Mouse (Mus musculus): ENCODE results near the gene Pnkd.

DNA sequence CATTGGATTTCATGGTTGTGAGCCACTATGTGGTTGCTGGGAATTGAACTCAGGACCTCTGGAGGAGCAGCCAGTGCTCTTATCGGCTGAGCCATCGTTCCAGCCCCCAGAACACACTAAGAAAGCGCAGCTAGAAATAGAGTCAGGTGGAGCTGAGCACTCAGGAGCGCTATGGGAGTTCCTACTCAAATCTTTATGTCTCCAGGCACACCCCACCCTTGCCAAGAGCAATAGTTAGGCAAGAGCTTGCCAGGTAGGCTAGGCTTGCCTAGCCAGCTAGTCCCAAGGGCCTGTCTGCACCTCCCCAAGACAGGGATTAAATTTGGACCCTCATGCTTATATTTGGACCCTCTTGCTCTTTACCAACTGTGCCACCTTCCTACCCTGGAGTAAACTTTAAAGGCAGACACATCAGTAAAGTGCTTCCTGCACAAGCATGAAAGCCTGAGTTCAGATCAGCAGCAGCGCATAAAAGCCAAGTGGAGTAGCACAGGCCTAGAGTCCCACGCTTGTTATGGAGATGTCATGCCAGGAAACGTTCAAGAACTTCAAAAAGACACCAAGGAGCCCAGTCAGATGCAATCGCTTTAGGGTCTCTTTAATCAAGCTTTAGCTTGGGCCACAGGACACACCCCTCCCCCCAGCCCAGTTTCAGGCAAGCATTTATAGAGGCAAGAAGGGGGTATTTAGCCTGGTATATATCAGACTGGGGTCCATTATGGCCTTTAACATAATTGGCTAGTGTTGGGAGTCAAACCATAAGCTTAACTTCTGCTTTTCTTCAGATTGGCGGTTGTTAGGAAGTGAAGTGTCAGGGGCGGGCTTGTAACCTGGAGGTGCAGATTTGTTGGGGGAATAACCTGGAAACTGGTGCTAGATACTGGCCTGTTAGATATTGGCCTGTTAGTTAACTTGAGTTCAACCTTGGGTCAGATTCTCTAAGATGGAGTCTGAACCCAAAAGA is 23.6 kb downstream of the Pnkd start:
- no peak for TF ChIP-seq POLR2A (IDR thresholded peaks at IDR 0.05; ENCODE audit: borderline replicate concordance, control insufficient read depth, low read depth, low read length)
- no peak for TF ChIP-seq CTCF (IDR thresholded peaks at IDR 0.05; ENCODE audit: control insufficient read depth, insufficient read depth, low read length)
